Mouse (Mus musculus) neural tube, embryonic 14.5 days (tissue): ENCODE results near the gene Pgrmc1. TPM values are rescaled to one million over a fixed set of nuclear protein-coding genes. Genes with fewer than 3 reads are reported as not detected.

Experiments
- ATAC-seq: fragments of 200-750 bp; cut with Nextera tagmentation; 2 replicates; pipeline ENCODE4 v1.8.0; 2017; ENCODE audit warnings: low read depth, mild to moderate bottlenecking, moderate TSS enrichment, moderate library complexity
- H3K27ac ChIP-seq: fragments of 300-500 bp; sonication (generic); 2 replicates; pipeline ENCODE4 v1.5.1; 2014; ENCODE audit warnings: low read depth, mild to moderate bottlenecking, control low read depth, low read length, moderate library complexity, mixed read lengths
- H3K27me3 ChIP-seq: fragments of 300-500 bp; sonication (generic); 2 replicates; pipeline ENCODE4 v1.6.1; 2014; ENCODE audit warnings: low read length; ENCODE audit not compliant: control insufficient read depth, insufficient read depth
- H3K36me3 ChIP-seq: fragments of 300-500 bp; sonication (generic); 2 replicates; pipeline ENCODE4 v1.6.1; 2014; ENCODE audit warnings: low read length, mixed read lengths; ENCODE audit not compliant: control insufficient read depth, insufficient read depth
- H3K4me1 ChIP-seq: fragments of 300-500 bp; sonication (generic); 2 replicates; pipeline ENCODE4 v1.6.1; 2014; ENCODE audit warnings: low read length; ENCODE audit not compliant: control insufficient read depth, insufficient read depth
- H3K4me2 ChIP-seq: fragments of 300-500 bp; sonication (generic); 2 replicates; pipeline ENCODE4 v1.6.1; 2014; ENCODE audit warnings: mild to moderate bottlenecking, low read depth, low read length, control low read depth
- H3K4me3 ChIP-seq: fragments of 300-500 bp; sonication (generic); 2 replicates; pipeline ENCODE4 v1.5.1; 2014; ENCODE audit warnings: low read depth, low read length, control low read depth, mixed read lengths
- H3K9ac ChIP-seq: fragments of 300-500 bp; sonication (generic); replicated peaks from 2 replicates; pipeline ENCODE4 v1.6.1; 2014; ENCODE audit warnings: low read depth, mild to moderate bottlenecking, control low read depth, low read length, mixed read lengths
- H3K9me3 ChIP-seq: fragments of 300-500 bp; sonication (generic); 2 replicates; pipeline ENCODE4 v1.6.1; 2016; ENCODE audit warnings: low read length; ENCODE audit not compliant: control insufficient read depth
- whole genome bisulfite sequencing: fragments of 180-500 bp; shearing (Covaris S2); extraction: QIAGEN DNeasy Blood & Tissue Kit; methylation state at CpG from one replicate; pipeline ENCODE4 v1.1.7; 2014; 5-methylcytosine and 5-hydroxymethylcytosine counted together
- polyA plus RNA-seq: library from polyadenylated mRNA; unstranded; fragments of >200 nt; fragmentation: Nextera tagmentation; extraction: Ambion mirVana; gene quantifications from 2 replicates; pipeline ENCODE4 v1.2.1, GENCODE M21; 2014

Pgrmc1 gene
- polyA plus RNA-seq, 1 experiment from 2014 or later, result 623 TPM

DNA sequence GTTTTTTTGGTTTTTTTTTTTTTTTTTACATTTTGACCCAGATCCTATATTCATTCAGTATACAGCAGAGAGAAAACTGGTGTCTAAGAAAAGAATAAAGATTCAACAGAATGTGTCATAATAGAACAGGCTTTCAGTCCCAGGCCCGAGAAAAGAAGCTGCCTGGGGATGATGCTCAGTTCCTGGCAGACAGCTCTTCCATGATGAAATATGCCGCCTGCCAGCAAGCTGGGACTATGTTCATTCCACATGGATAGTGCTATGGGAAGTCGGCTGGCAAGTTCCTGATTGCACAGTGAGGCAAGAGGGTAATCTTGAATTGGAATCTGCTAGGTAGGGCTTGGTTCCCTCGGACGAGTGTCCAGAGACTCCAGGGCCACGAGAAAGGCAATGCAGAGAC, 42.0 kb downstream of the Pgrmc1 start:
- Histone ChIP-seq H3K4me3 (no peak overlapping the region), H3K27me3 (no peaks in the 10 kb centered on the region), H3K36me3 (no peaks in the 10 kb centered on the region), H3K4me1 (no peaks in the 10 kb centered on the region), H3K9me3 (no peaks in the 10 kb centered on the region), H3K9ac (no peak overlapping the region), H3K27ac (no peak overlapping the region), H3K4me2 (no peak overlapping the region)
- ATAC-seq, result no peak
- 88% methylated on average over 6 of the region's 6 CpGs for WGBS

DNA sequence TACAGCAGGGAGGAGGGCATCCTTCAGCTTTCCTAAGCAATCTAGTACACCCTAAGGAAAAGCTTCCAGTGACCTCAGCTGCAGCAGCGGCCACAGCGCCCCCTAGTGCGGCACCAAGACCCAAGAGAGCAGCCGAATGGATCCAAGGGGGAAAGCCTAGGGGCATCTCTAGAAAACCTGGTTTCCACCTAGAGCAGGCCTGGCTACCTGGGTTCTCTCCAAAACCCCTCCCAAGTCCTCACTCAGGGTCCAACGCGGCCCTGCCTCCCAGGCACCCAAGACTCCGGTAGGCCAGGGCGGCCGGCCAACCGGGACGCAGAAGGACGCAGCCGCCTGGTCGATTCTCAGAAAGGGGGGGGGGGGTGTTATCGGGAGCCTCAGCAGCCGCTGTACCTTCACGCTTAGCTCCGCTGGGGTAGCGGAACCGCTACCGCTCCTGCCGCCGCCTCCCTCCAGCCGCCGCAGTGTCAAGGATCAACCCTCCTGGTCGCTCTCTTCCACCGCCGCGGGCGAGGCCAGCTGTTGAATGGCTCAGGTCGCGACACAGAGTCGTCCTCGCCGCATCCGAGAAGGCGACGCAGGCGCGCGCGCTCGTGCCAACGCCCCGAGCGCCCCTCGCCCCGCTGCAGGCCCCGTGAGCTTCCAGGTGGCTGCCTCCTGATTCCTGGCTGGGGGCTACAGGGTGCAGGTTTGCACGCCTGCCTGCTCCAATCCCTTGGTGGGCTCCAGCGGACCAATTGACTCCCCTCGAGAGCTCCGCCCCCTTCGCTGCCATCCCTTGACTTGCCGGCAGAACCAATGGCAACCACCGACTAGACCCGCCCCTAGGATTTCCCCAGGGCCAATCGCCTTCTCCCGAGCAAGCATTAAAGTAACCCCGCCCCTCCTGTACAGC, 46.9 kb downstream of the Pgrmc1 start, which contains the start of gene Akap17b:
Gene Akap17b, minus strand, starts transcription at position 739 of the 895 bp plus-strand sequence.
- H3K9me3 ChIP-seq, result no peaks in the 10 kb centered on the region
- H3K4me3 ChIP-seq, result peak within 1 kb of the TSS; percentile 54
- no peaks in the 10 kb centered on the region for H3K4me1 ChIP-seq
- WGBS, result 20% methylated on average over 37 of the region's 60 CpGs
- H3K27ac ChIP-seq, result peak within 1 kb of the TSS; percentile 76
- peak within 1 kb of the TSS; percentile 63 for H3K9ac ChIP-seq
- H3K36me3 ChIP-seq, result no peaks in the 10 kb centered on the region
- peak; percentile 97 for ATAC-seq
- no peaks in the 10 kb centered on the region for H3K27me3 ChIP-seq
- peak within 1 kb of the TSS; percentile 43 for H3K4me2 ChIP-seq

Other genes starting within 250 kb of the Pgrmc1 start
- gene Gm6268, start 196.9 kb upstream of the Pgrmc1 start, polyA plus RNA-seq, result not detected in 2 replicates
- 0.05 TPM in 1 of 2 replicates, not detected in the other for gene Gm14569, start 106.4 kb upstream of the Pgrmc1 start, polyA plus RNA-seq
- gene Akap17b, start 47.2 kb downstream of the Pgrmc1 start, polyA plus RNA-seq, result 7.3 and 8.0 TPM in 2 replicates
- 0.59 and 1.0 TPM in 2 replicates for gene Slc25a43, start 145.5 kb downstream of the Pgrmc1 start, polyA plus RNA-seq
- 544 and 575 TPM in 2 replicates for gene Slc25a5, start 197.4 kb downstream of the Pgrmc1 start, polyA plus RNA-seq